Mouse (Mus musculus) olfactory bulb, adult 2 months (tissue): ENCODE measurements around the gene Fry. TPM values are rescaled to one million over a fixed set of nuclear protein-coding genes. Genes with fewer than 3 reads are reported as not detected.
"Not testable (repeated sequence)": the region's sequence is repeated elsewhere in the genome, so short reads cannot be mapped to it uniquely, and the experiment has no call there.

Experiments used
- H3K27ac ChIP-seq: fragments of 200-500 bp; 2 replicates; pipeline ENCODE4 v1.5.1; 2012; ENCODE audit warnings: low read depth, low read length; ENCODE audit not compliant: insufficient read depth
- H3K4me1 ChIP-seq: fragments of 200-500 bp; 2 replicates; pipeline ENCODE4 v1.6.1; 2012; ENCODE audit warnings: low read length; ENCODE audit not compliant: control insufficient read depth, insufficient read depth
- H3K4me3 ChIP-seq: fragments of 200-500 bp; 2 replicates; pipeline ENCODE4 v1.5.1; 2012; ENCODE audit warnings: mild to moderate bottlenecking, low read depth, low read length, moderate library complexity; ENCODE audit not compliant: insufficient read depth
- CTCF ChIP-seq: fragments of 200-500 bp; IDR thresholded peaks from 2 replicates; pipeline ENCODE4 v1.5.1; 2012; ENCODE audit warnings: low read depth, mild to moderate bottlenecking, low read length, moderate library complexity; ENCODE audit not compliant: insufficient read depth
- POLR2A ChIP-seq: fragments of 200-500 bp; IDR thresholded peaks from 2 replicates; pipeline ENCODE4 v1.6.1; 2012; ENCODE audit warnings: mild to moderate bottlenecking, low read depth, low read length, moderate library complexity; ENCODE audit not compliant: insufficient read depth
- WGBS: fragments of 180-500 bp; shearing (Covaris S2); methylation state at CpG from one replicate; pipeline ENCODE4 v1.1.7; 2018; 5-methylcytosine and 5-hydroxymethylcytosine counted together
- polyA plus RNA-seq: library from polyadenylated mRNA; stranded (reverse); fragments of >200 nt; gene quantifications from 2 replicates; pipeline ENCODE4 v1.2.4, GENCODE M21; 2012; ENCODE audit warnings: low replicate concordance; ENCODE audit not compliant: missing spikeins, insufficient read depth, insufficient read length

The Fry gene
- polyA plus RNA-seq, 1 experiment, result not detected

GRCm38 (mm10) chr5:150490285-150490684 is 371.8 kb downstream of the Fry start:
- TF ChIP-seq POLR2A, result no peak
- TF ChIP-seq CTCF, result no peak
- Histone ChIP-seq H3K4me3 (no peak overlapping the region), H3K27ac (no peak overlapping the region), H3K4me1 (no peaks in the 10 kb centered on the region)
- 82% methylated on average over 3 of the region's 3 CpGs for WGBS

DNA sequence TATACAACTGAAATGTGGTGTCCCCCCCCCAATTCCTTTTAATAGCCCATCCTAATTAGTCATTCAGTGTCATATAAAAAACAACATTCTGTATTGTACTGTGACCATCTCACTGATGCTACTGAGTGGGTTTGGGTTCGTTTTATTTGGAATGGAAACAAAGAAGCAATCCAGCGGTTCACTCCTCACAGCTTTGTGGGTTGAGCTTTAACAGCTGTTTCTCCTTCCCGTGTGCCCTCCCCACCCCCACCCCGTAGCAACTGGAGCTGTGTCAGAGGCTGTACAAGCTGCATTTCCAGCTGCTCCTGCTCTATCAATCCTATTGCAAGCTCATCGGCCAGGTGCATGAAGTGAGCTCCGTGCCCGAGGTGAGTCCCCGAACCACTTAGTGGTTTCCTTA is 372.4 kb downstream of the Fry start:
- TF ChIP-seq CTCF (no peak), POLR2A (no peak)
- no peaks in the 10 kb centered on the region for H3K4me1 ChIP-seq
- H3K4me3 ChIP-seq, result no peak overlapping the region
- 70% methylated on average over 8 of the region's 8 CpGs for WGBS
- H3K27ac ChIP-seq, result no peak overlapping the region

DNA sequence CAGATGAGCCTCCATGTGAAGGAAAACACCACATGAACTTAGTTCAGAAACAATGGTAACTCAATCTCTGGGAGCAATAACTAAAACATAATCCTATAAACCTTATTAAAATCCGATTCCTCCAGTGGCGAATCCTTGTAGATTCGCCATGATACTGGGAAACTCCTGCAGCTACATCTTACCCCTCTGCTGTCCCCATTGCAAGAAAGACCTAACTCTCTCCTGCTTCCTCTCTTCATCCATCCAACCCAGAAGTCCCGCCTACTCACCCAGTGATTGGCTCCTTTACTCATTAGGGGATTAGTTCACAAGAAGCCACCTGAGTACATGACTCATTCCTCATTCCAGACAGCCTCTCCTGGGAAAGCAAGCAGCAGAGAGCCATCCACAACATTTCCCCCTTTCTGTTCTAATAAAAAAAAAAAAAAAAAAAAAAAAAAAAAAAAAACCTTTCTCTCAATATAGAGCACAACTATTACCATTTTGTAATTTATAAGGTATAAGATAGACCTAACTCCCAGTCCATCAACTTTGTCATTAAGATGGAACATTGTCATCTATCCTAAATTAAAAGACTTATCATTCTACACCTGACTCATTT is 373.2 kb downstream of the Fry start:
- 89% methylated on average over 4 of the region's 4 CpGs for WGBS
- not testable (repeated sequence) for H3K4me3 ChIP-seq, H3K27ac ChIP-seq, H3K4me1 ChIP-seq

DNA sequence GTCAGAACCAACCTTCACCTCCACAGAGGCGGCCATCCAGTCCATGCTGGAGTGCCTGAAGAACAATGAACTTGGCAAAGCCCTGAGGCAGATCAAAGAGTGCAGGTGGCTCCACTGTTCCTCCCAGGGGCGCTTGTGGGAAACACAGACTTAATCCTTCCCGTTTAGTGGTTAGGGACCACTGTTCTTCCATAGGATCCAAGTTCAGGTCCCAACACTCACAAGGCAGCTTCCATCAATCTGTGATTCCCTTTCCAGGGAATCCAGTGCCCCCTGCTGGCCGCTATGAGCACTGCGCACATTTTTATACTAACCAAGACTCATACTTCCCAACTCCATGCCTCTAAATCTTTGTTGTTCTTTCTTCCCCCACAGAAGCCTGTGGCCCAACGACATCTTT is 377.3 kb downstream of the Fry start:
- TF ChIP-seq POLR2A, result no peak
- peak; percentile 10; the same call in 1 of the 2 replicates for TF ChIP-seq CTCF
- Histone ChIP-seq H3K27ac (no peak overlapping the region), H3K4me1 (no peaks in the 10 kb centered on the region), H3K4me3 (no peak overlapping the region)
- WGBS, result 44% methylated on average over 6 of the region's 6 CpGs

- Histone ChIP-seq H3K4me1 (no peaks in the 10 kb centered on the region), H3K4me3 (no peak overlapping the region), H3K27ac (no peak overlapping the region)
- no peak for TF ChIP-seq POLR2A
- no peak for TF ChIP-seq CTCF
- 86% methylated on average over 6 of the region's 6 CpGs for WGBS
Observed at GRCm38 (mm10) chr5:150510451-150511225, 392.2 kb downstream of the Fry start.

DNA sequence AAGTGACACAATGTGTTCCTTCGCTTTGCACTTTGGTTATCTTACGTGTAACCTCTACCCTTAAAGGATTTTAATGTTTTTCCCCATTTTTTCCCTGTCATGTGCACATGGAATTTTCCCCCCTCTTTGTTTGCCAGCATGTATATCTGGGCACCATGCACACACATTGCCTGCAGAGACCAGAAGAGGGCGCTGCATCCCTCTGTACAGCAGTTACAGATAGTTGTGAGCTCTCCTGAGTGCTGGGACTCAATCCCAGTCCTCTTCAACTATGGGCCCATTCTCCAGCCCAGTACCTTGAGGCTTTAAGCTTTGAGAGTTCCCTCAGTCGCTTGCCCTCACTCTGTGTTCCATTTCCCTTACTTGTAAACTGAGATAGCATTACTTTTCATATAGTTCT is 394.8 kb downstream of the Fry start:
- 81% methylated on average over 4 of the region's 4 CpGs for WGBS
- TF ChIP-seq CTCF, result no peak
- TF ChIP-seq POLR2A, result no peak
- H3K4me1 ChIP-seq, result no peaks in the 10 kb centered on the region
- no peak overlapping the region for H3K4me3 ChIP-seq
- no peak overlapping the region for H3K27ac ChIP-seq

DNA sequence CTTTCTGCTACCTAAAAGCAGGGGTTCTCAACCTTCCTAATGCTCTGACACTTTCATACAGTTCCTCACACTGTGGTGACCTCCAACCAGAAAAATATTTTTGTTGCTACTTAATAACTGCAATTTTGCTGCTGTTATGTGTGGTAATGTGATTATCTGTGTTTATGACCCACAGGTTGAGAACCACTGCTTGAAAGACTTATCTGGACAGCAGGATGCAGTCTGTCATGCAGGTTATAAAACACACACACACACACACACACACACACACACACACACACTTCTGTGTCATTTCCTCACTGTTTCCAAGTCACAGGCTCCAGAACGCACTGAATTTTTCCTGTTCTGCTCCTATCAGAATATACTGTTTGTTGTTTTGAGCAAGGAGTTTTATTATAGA is 395.6 kb downstream of the Fry start:
- Histone ChIP-seq H3K4me1 (no peaks in the 10 kb centered on the region), H3K27ac (no peak overlapping the region), H3K4me3 (no peak overlapping the region)
- TF ChIP-seq POLR2A (no peak), CTCF (no peak)
- WGBS, result 81% methylated on average over 1 of the region's 1 CpGs

- Histone ChIP-seq H3K4me3 (no peak within 1 kb of the TSS), H3K27ac (no peak within 1 kb of the TSS), H3K4me1 (no peaks in the 10 kb centered on the region)
- TF ChIP-seq POLR2A, result no peak
- TF ChIP-seq CTCF, result no peak
- WGBS, result 53% methylated on average over 4 of the region's 4 CpGs
Observed at GRCm38 (mm10) chr5:150518064-150518463, 399.6 kb downstream of the Fry start, which contains the start of gene Zar1l. Zar1l (minus strand) TSS chr5:150518164.

GRCm38 (mm10) chr5:150519551-150519950 is 401.1 kb downstream of the Fry start:
- Histone ChIP-seq H3K4me3 (no peak overlapping the region), H3K4me1 (no peaks in the 10 kb centered on the region), H3K27ac (no peak overlapping the region)
- WGBS, result 93% methylated on average over 1 of the region's 1 CpGs
- TF ChIP-seq POLR2A (no peak), CTCF (no peak)
